ENCODE assay signal across 22 mouse cellular contexts in the genomic region with DNA sequence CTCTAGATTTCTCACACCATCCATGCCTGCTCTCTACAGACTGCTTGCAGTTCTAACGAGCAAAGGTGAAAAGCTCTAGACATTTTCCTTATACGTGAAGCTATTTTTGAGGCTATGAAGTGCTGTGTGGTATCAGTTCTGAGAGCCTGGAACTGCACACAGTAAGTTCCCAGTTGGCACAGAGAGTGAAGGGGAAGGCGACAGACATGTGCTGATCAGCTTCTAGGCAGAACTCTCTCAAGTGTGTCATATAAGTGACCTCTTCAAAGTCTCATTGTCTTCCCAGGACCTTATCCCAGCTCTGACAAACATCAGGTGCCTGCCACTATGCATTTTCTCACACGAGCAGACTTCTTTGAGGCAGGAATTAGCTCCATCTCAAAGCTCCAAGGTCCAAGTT.
DNase-seq lines count a peak whose midpoint lies in the region; ATAC-seq and TF ChIP-seq lines count a peak whose summit lies in the region.
"Had no signal": no experiment of that assay in that cellular context is flagged by ENCODE, and none has a peak within 500 bp of the region (broad histone marks: within the 10 kb centered on the region; RNA-seq: fewer than 3 reads in every experiment).

No protein-coding gene starts in this region.

- no peak overlapping the region for H3K4me3 ChIP-seq in heart, embryonic 12.5 days
- no peak overlapping the region for H3K4me3 ChIP-seq in lung, embryonic 14.5 days (ENCODE audit: low read depth, low read length)
- H3K4me3 ChIP-seq in heart, embryonic 16.5 days (ENCODE audit: low read length): no peak overlapping the region
- H3K4me3 ChIP-seq: forebrain, embryonic 13.5 days; myocyte; neural tube, embryonic 15.5 days had no signal

- TF ChIP-seq CTCF in lung, embryonic 14.5 days (IDR thresholded peaks at IDR 0.05; ENCODE audit: low read depth): no peak

- no peak overlapping the region for H3K4me2 ChIP-seq in heart, embryonic 12.5 days
- no peak overlapping the region for H3K4me2 ChIP-seq in lung, embryonic 14.5 days
- no peak overlapping the region for H3K4me2 ChIP-seq in heart, embryonic 16.5 days (ENCODE audit: low read depth, low read length)
- H3K4me2 ChIP-seq: forebrain, embryonic 13.5 days; neural tube, embryonic 15.5 days had no signal

- no peak for ATAC-seq in heart, embryonic 12.5 days (ENCODE audit: insufficient number of reproducible peaks, low FRiP score)
- ATAC-seq in lung, embryonic 14.5 days (ENCODE audit: insufficient read depth): no peak
- peak; percentile 27; the same call in 1 of the 2 replicates for ATAC-seq in erythroid progenitor cell, adult 5-6 weeks (replicated peaks; ENCODE audit: low FRiP score, poor library complexity, severe bottlenecking)
- ATAC-seq in heart, embryonic 16.5 days (replicated peaks; ENCODE audit: extremely low read depth, insufficient read depth, low FRiP score): peak; percentile 59; the same call in 1 of the 2 replicates
- ATAC-seq: forebrain, embryonic 13.5 days; hindbrain, embryonic 16.5 days had no signal

- intact Hi-C loops in heart, postnatal 36 days (cut with DNase I): no loop called here

- DNase-seq in heart, postnatal 36 days: no peak
- DNase-seq in lung, embryonic 14.5 days: no peak
- DNase-seq in lung, postnatal 10 days: no peak
- no peak for DNase-seq in frontal cortex, adult 2 months (ENCODE audit: extremely low spot score in 1 of 2, low spot score in 1 of 2)
- no peak for DNase-seq in testis, postnatal 10 days (ENCODE audit: low spot score)
- DNase-seq: adrenal gland, adult 8-10 months; cerebellum, adult 8-10 months; kidney, adult 9 months; kidney, postnatal 36 days; liver; midbrain, embryonic 14.5 days; right cerebral cortex, postnatal 14 days; spleen, adult 18-20 months; thymus, adult 2 months had no signal

- H3K9me3 ChIP-seq in heart, embryonic 12.5 days (replicated peaks): no peaks in the 10 kb centered on the region
- no peaks in the 10 kb centered on the region for H3K9me3 ChIP-seq in lung, embryonic 14.5 days (ENCODE audit: low read depth, low read length)
- H3K9me3 ChIP-seq in heart, embryonic 16.5 days (replicated peaks; ENCODE audit: control insufficient read depth, low read length): no peaks in the 10 kb centered on the region
- H3K9me3 ChIP-seq: forebrain, embryonic 13.5 days; neural tube, embryonic 15.5 days had no signal

- H3K36me3 ChIP-seq in heart, embryonic 12.5 days: no peaks in the 10 kb centered on the region
- H3K36me3 ChIP-seq in lung, embryonic 14.5 days (ENCODE audit: insufficient read depth): no peaks in the 10 kb centered on the region
- H3K36me3 ChIP-seq in heart, embryonic 16.5 days (ENCODE audit: control insufficient read depth, insufficient read depth): no peaks in the 10 kb centered on the region
- H3K36me3 ChIP-seq: neural tube, embryonic 15.5 days had no signal

- peaks cover 35% of the 10 kb centered on the region for H3K4me1 ChIP-seq in heart, embryonic 12.5 days (replicated peaks)
- H3K4me1 ChIP-seq in lung, embryonic 14.5 days (ENCODE audit: insufficient read depth): peaks cover 20% of the 10 kb centered on the region
- H3K4me1 ChIP-seq in heart, embryonic 16.5 days (ENCODE audit: control insufficient read depth, insufficient read depth, low read length): peaks cover 33% of the 10 kb centered on the region

- 33% methylated on average over 4 of the region's 4 CpGs for WGBS in heart, embryonic 12.5 days
- WGBS in lung, embryonic 14.5 days: 51% methylated on average over 4 of the region's 4 CpGs
- WGBS in heart, embryonic 16.5 days: 23% methylated on average over 4 of the region's 4 CpGs

- no peaks in the 10 kb centered on the region for H3K27me3 ChIP-seq in heart, embryonic 12.5 days (replicated peaks)
- H3K27me3 ChIP-seq in lung, embryonic 14.5 days (ENCODE audit: insufficient read depth, low read length): no peaks in the 10 kb centered on the region
- H3K27me3 ChIP-seq in heart, embryonic 16.5 days (ENCODE audit: control insufficient read depth, insufficient read depth, low read length): no peaks in the 10 kb centered on the region
- H3K27me3 ChIP-seq: forebrain, embryonic 13.5 days; neural tube, embryonic 15.5 days had no signal

- H3K27ac ChIP-seq in heart, embryonic 12.5 days (ENCODE audit: poor library complexity, severe bottlenecking): peak overlapping the region; percentile 46
- H3K27ac ChIP-seq in lung, embryonic 14.5 days (ENCODE audit: low read depth): peak overlapping the region; percentile 0; the same call in 1 of the 2 replicates
- H3K27ac ChIP-seq in heart, embryonic 16.5 days (ENCODE audit: low read length): peak overlapping the region; percentile 87
- H3K27ac ChIP-seq: forebrain, embryonic 13.5 days; macrophage; neural tube, embryonic 15.5 days had no signal

- H3K9ac ChIP-seq in heart, embryonic 12.5 days: no peak overlapping the region
- H3K9ac ChIP-seq in lung, embryonic 14.5 days: no peak overlapping the region
- peak overlapping the region; percentile 42 for H3K9ac ChIP-seq in heart, embryonic 16.5 days (ENCODE audit: low read length)
- H3K9ac ChIP-seq: forebrain, embryonic 13.5 days; neural tube, embryonic 15.5 days had no signal

Comparison
In these comparisons a context has a peak if more than half of its experiments do, and no peak if none do; other contexts are left out.
1. ATAC-seq: peak in erythroid progenitor cell, adult 5-6 weeks (single experiment) and heart, embryonic 16.5 days (single experiment); none in heart, embryonic 12.5 days (single experiment) and lung, embryonic 14.5 days (single experiment).
2. H3K27ac ChIP-seq: peak in every context shown above with its lines; median percentile 87 in heart, embryonic 16.5 days; 46 in heart, embryonic 12.5 days; 0 in lung, embryonic 14.5 days.